Mouse (Mus musculus) lung, adult 2 months (tissue): ENCODE measurements around the gene Cep112. TPM values are rescaled to one million over a fixed set of nuclear protein-coding genes. Genes with fewer than 3 reads are reported as not detected.
"Not testable (repeated sequence)": the region's sequence is repeated elsewhere in the genome, so short reads cannot be mapped to it uniquely, and the experiment has no call there.

ENCODE experiments used
- DNase-seq: peaks from one replicate; pipeline ENCODE4 v3.0.0; 2022
- H3K4me1 ChIP-seq: fragments of 200-500 bp; 2 replicates; pipeline ENCODE4 v1.6.1; 2011; ENCODE audit warnings: low read length; ENCODE audit not compliant: control insufficient read depth, insufficient read depth
- H3K4me3 ChIP-seq: fragments of 200-500 bp; replicated peaks from 2 replicates; pipeline ENCODE3; 2011; ENCODE audit warnings: low read depth, mild to moderate bottlenecking, control low read depth, low read length; ENCODE audit errors: extremely low read depth
- CTCF ChIP-seq: fragments of 200-500 bp; IDR thresholded peaks from 2 replicates; pipeline ENCODE4 v1.5.1; 2011; ENCODE audit warnings: mild to moderate bottlenecking, low read length, control low read depth; ENCODE audit not compliant: insufficient read depth
- POLR2A ChIP-seq: fragments of 200-500 bp; IDR thresholded peaks from 2 replicates; pipeline ENCODE4 v1.6.1; 2011; ENCODE audit warnings: low read depth, mild to moderate bottlenecking, control low read depth, low read length, borderline replicate concordance; ENCODE audit errors: extremely low read depth
- WGBS: fragments of 180-500 bp; shearing (Covaris S2); methylation state at CpG from one replicate; pipeline ENCODE4 v1.1.7; 2018; 5-methylcytosine and 5-hydroxymethylcytosine counted together
- polyA plus RNA-seq: library from polyadenylated mRNA; depleted of rRNA; stranded (reverse); fragments of >200 nt; gene quantifications from 2 replicates; pipeline ENCODE4 v1.2.3, GENCODE M21; 2012

The Cep112 gene
- polyA plus RNA-seq, 1 experiment: 0.39 TPM

GRCm38 (mm10) chr11:108858846-108859245 lies 433.9 kb downstream of the Cep112 start:
- WGBS: 79% methylated on average over 6 of the region's 6 CpGs
- TF ChIP-seq CTCF (no peak), POLR2A (no peak)
- Histone ChIP-seq H3K4me1 (peaks cover 3% of the 10 kb centered on the region; the same call in 1 of the 2 replicates), H3K4me3 (no peak overlapping the region)
- no peak for DNase-seq

GRCm38 (mm10) chr11:108862360-108862759 lies 437.4 kb downstream of the Cep112 start:
- H3K4me3 ChIP-seq: no peak overlapping the region
- TF ChIP-seq CTCF (no peak), POLR2A (no peak)
- H3K4me1 ChIP-seq: peaks cover 3% of the 10 kb centered on the region; the same call in 1 of the 2 replicates
- 78% methylated on average over 6 of the region's 6 CpGs for WGBS
- DNase-seq: no peak

- TF ChIP-seq CTCF (no peak), POLR2A (no peak)
- Histone ChIP-seq H3K4me3 (no peak overlapping the region), H3K4me1 (no peaks in the 10 kb centered on the region)
- DNase-seq: no peak
- 44% methylated on average over 8 of the region's 8 CpGs for WGBS
Measured at GRCm38 (mm10) chr11:108865746-108866145, 440.8 kb downstream of the Cep112 start.

GRCm38 (mm10) chr11:108867538-108867937 lies 442.5 kb downstream of the Cep112 start:
- TF ChIP-seq POLR2A: no peak
- no peak for TF ChIP-seq CTCF
- WGBS: 60% methylated on average over 6 of the region's 6 CpGs
- DNase-seq: no peak

GRCm38 (mm10) chr11:108871284-108871683 lies 446.3 kb downstream of the Cep112 start:
- H3K4me3 ChIP-seq, DNase-seq, H3K4me1 ChIP-seq: not testable (repeated sequence)
- WGBS: 94% methylated on average over 1 of the region's 1 CpGs

More at GRCm38 (mm10) chr11:108867538-108867937, 442.5 kb downstream of the Cep112 start:
- no peaks in the 10 kb centered on the region for H3K4me1 ChIP-seq
- no peak overlapping the region for H3K4me3 ChIP-seq

- Histone ChIP-seq H3K4me3 (no peak overlapping the region), H3K4me1 (peaks cover under 1% of the 10 kb centered on the region; the same call in 1 of the 2 replicates)
- no peak for DNase-seq
- WGBS: 90% methylated on average over 3 of the region's 3 CpGs
- TF ChIP-seq CTCF (no peak), POLR2A (no peak)
Measured at GRCm38 (mm10) chr11:108871748-108872147, 446.8 kb downstream of the Cep112 start.

GRCm38 (mm10) chr11:108876633-108877205 lies 451.7 kb downstream of the Cep112 start:
- TF ChIP-seq POLR2A (no peak), CTCF (no peak)
- no peak for DNase-seq
- Histone ChIP-seq H3K4me1 (peaks cover 2% of the 10 kb centered on the region; the same call in 1 of the 2 replicates), H3K4me3 (no peak overlapping the region)
- 31% methylated on average over 7 of the region's 7 CpGs for WGBS

- TF ChIP-seq POLR2A (no peak), CTCF (no peak)
- H3K4me3 ChIP-seq: no peak overlapping the region
- WGBS: 77% methylated on average over 5 of the region's 5 CpGs
- peaks cover 2% of the 10 kb centered on the region; the same call in 1 of the 2 replicates for H3K4me1 ChIP-seq
- DNase-seq: no peak
Measured at GRCm38 (mm10) chr11:108877520-108877919, 452.5 kb downstream of the Cep112 start.

- no peak for TF ChIP-seq POLR2A
- TF ChIP-seq CTCF: no peak
- 78% methylated on average over 4 of the region's 4 CpGs for WGBS
- no peak for DNase-seq
- H3K4me1 ChIP-seq: peaks cover 2% of the 10 kb centered on the region; the same call in 1 of the 2 replicates
- no peak overlapping the region for H3K4me3 ChIP-seq
Measured at GRCm38 (mm10) chr11:108880546-108880945, 455.6 kb downstream of the Cep112 start.

GRCm38 (mm10) chr11:108881662-108882061 lies 456.7 kb downstream of the Cep112 start:
- DNase-seq: no peak
- WGBS: 87% methylated on average over 5 of the region's 5 CpGs
- Histone ChIP-seq H3K4me1 (peaks cover 2% of the 10 kb centered on the region; the same call in 1 of the 2 replicates), H3K4me3 (no peak overlapping the region)
- TF ChIP-seq POLR2A (no peak), CTCF (no peak)
